12 mouse cellular contexts compared by ENCODE assay signal in the genomic region with DNA sequence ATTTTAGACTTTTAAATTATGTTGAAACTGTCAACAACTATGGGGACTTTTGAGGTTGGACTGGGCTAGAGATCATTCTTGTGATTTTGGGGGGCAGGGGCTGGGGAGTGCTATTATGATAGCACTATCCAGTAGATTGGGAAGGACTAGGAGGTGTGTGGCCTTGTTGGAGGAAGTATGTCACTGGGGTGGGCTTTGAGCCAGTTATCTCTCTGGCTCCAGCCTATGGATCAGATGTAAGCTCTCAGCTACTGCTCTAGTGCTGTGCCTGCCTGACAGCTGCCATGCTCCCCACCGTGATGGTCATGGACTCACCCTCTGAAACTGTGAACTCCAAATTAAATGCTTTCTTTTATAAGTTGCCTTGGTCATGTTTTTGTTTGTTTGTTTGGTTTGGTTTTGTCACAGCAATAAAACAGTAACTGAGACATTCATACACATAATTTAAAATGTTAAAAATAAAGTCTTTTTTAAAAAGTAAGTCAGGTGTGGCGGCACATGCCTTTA. TPM values are rescaled to one million over a fixed set of nuclear protein-coding genes. Genes with fewer than 3 reads are reported as not detected.
"Had no signal": no experiment of that assay in that cellular context is flagged by ENCODE, and none has a peak within 500 bp of the region (broad histone marks: within the 10 kb centered on the region; RNA-seq: fewer than 3 reads in every experiment).

No protein-coding gene starts in this region.

- H3K9ac ChIP-seq: limb, embryonic 12.5 days; liver, embryonic 13.5 days; lung, embryonic 14.5 days; neural tube, embryonic 15.5 days had no signal

- H3K27me3 ChIP-seq: limb, embryonic 12.5 days; liver, embryonic 13.5 days; neural tube, embryonic 15.5 days had no signal

- H3K4me2 ChIP-seq: limb, embryonic 12.5 days; liver, embryonic 13.5 days; lung, embryonic 14.5 days; neural tube, embryonic 15.5 days had no signal

- H3K4me1 ChIP-seq: limb, embryonic 12.5 days had no signal

- H3K36me3 ChIP-seq: limb, embryonic 12.5 days; liver, embryonic 13.5 days; neural tube, embryonic 15.5 days had no signal

- H3K27ac ChIP-seq: limb, embryonic 12.5 days; liver, embryonic 13.5 days; midbrain, embryonic 10.5 days; neural tube, embryonic 15.5 days; stomach, postnatal 0 days had no signal

- H3K4me3 ChIP-seq: limb, embryonic 12.5 days; liver, embryonic 13.5 days; midbrain, embryonic 10.5 days; myocyte; neural tube, embryonic 15.5 days had no signal

- H3K9me3 ChIP-seq: limb, embryonic 12.5 days; liver, embryonic 13.5 days; midbrain, embryonic 10.5 days; neural tube, embryonic 15.5 days had no signal

- DNase-seq: liver, embryonic 13.5 days; lung, embryonic 14.5 days; midbrain, embryonic 14.5 days; right cerebral cortex, adult 18-20 months; right cerebral cortex, postnatal 25 days had no signal

RNA-seq across cellular contexts. Expression of a gene that starts 30.3 kb away (rescaled TPM):
- polyA plus RNA-seq: kidney, embryonic 14.5 days; limb, embryonic 12.5 days; liver, embryonic 13.5 days; lung, embryonic 14.5 days; midbrain, embryonic 10.5 days; midbrain, embryonic 14.5 days; neural tube, embryonic 11.5 days; neural tube, embryonic 15.5 days; stomach, postnatal 0 days had no signal
